ENCODE assay signal across 13 mouse cellular contexts in genomic region chr14:8621164-8621563, GRCm38 (mm10). TPM values are rescaled to one million over a fixed set of nuclear protein-coding genes. Genes with fewer than 3 reads are reported as not detected.
A peak's percentile ranks its signal among the peaks of the same experiment; 100 is the strongest.
DNase-seq lines count a peak whose midpoint lies in the region; ATAC-seq and TF ChIP-seq lines count a peak whose summit lies in the region.
"Had no signal": no experiment of that assay in that cellular context is flagged by ENCODE, and none has a peak within 500 bp of the region (broad histone marks: within the 10 kb centered on the region; RNA-seq: fewer than 3 reads in every experiment).

No protein-coding gene starts in this region.

- H3K27ac ChIP-seq in kidney, postnatal 0 days: no peak overlapping the region
- H3K27ac ChIP-seq in heart, embryonic 16.5 days (ENCODE audit: low read length): no peak overlapping the region
- H3K27ac ChIP-seq in stomach, embryonic 16.5 days (ENCODE audit: low read length): no peak overlapping the region
- H3K27ac ChIP-seq: heart, adult 2 months had no signal

- H3K4me1 ChIP-seq in kidney, postnatal 0 days (replicated peaks; ENCODE audit: insufficient read depth, low read length): no peaks in the 10 kb centered on the region
- H3K4me1 ChIP-seq in heart, embryonic 16.5 days (ENCODE audit: control insufficient read depth, insufficient read depth, low read length): no peaks in the 10 kb centered on the region
- H3K4me1 ChIP-seq in stomach, embryonic 16.5 days (ENCODE audit: control insufficient read depth, insufficient read depth, low read length): no peaks in the 10 kb centered on the region
- H3K4me1 ChIP-seq: megakaryocyte, embryonic 14.5 days had no signal

- no peak for TF ChIP-seq CTCF in kidney, postnatal 0 days (IDR thresholded peaks at IDR 0.05; ENCODE audit: low read depth)

- no peaks in the 10 kb centered on the region for H3K27me3 ChIP-seq in kidney, postnatal 0 days (ENCODE audit: insufficient read depth, low read length)
- no peaks in the 10 kb centered on the region for H3K27me3 ChIP-seq in heart, embryonic 16.5 days (ENCODE audit: control insufficient read depth, insufficient read depth, low read length)
- H3K27me3 ChIP-seq in stomach, embryonic 16.5 days (ENCODE audit: control insufficient read depth, insufficient read depth, low read length): no peaks in the 10 kb centered on the region
- H3K27me3 ChIP-seq: CH12.LX; megakaryocyte, embryonic 14.5 days had no signal

- WGBS in kidney, postnatal 0 days: 52% methylated on average over 6 of the region's 6 CpGs
- 33% methylated on average over 6 of the region's 6 CpGs for WGBS in heart, embryonic 16.5 days
- WGBS in stomach, embryonic 16.5 days: 42% methylated on average over 6 of the region's 6 CpGs

- no peak for ATAC-seq in kidney, postnatal 0 days (replicated peaks; ENCODE audit: low FRiP score, low read depth)
- peak; percentile 43; the same call in 1 of the 2 replicates for ATAC-seq in heart, embryonic 16.5 days (replicated peaks; ENCODE audit: extremely low read depth, insufficient read depth, low FRiP score)
- peak; percentile 50 for ATAC-seq in stomach, embryonic 16.5 days (ENCODE audit: insufficient read depth, low FRiP score)

- no peaks in the 10 kb centered on the region for H3K9me3 ChIP-seq in kidney, postnatal 0 days (replicated peaks; ENCODE audit: low read length)
- no peaks in the 10 kb centered on the region for H3K9me3 ChIP-seq in heart, embryonic 16.5 days (replicated peaks; ENCODE audit: control insufficient read depth, low read length)
- H3K9me3 ChIP-seq in stomach, embryonic 16.5 days (replicated peaks; ENCODE audit: control insufficient read depth, low read length): no peaks in the 10 kb centered on the region

- H3K9ac ChIP-seq in kidney, postnatal 0 days (ENCODE audit: low read depth, low read length): no peak overlapping the region
- H3K9ac ChIP-seq in heart, embryonic 16.5 days (ENCODE audit: low read length): no peak overlapping the region
- no peak overlapping the region for H3K9ac ChIP-seq in stomach, embryonic 16.5 days (ENCODE audit: low read length)

- H3K36me3 ChIP-seq in kidney, postnatal 0 days (ENCODE audit: insufficient read depth, low read length): no peaks in the 10 kb centered on the region
- no peaks in the 10 kb centered on the region for H3K36me3 ChIP-seq in heart, embryonic 16.5 days (ENCODE audit: control insufficient read depth, insufficient read depth)
- no peaks in the 10 kb centered on the region for H3K36me3 ChIP-seq in stomach, embryonic 16.5 days (ENCODE audit: control insufficient read depth, insufficient read depth, low read length)

- peak; percentile 33 for DNase-seq in kidney, postnatal 0 days (ENCODE audit: low spot score)
- DNase-seq in kidney, adult 8-10 months: no peak
- peak; percentile 32 for DNase-seq in thymus, postnatal 25 days
- no peak for DNase-seq in thymus, adult 18-20 months
- DNase-seq in spleen, postnatal 36 days (ENCODE audit: low spot score in 2 of 2): no peak
- no peak for DNase-seq in adrenal gland, postnatal 4 days (ENCODE audit: low spot score in 2 of 2)
- DNase-seq: adrenal gland, postnatal 14 days; left cerebral cortex, postnatal 4 days had no signal

- no peak overlapping the region for H3K4me3 ChIP-seq in kidney, postnatal 0 days (replicated peaks; ENCODE audit: low read depth, low read length)
- H3K4me3 ChIP-seq in heart, embryonic 16.5 days (ENCODE audit: low read length): no peak overlapping the region
- H3K4me3 ChIP-seq in stomach, embryonic 16.5 days (replicated peaks; ENCODE audit: low read length): no peak overlapping the region
- H3K4me3 ChIP-seq: heart, adult 2 months; megakaryocyte, embryonic 14.5 days had no signal

- H3K4me2 ChIP-seq in kidney, postnatal 0 days (ENCODE audit: low read length): no peak overlapping the region
- H3K4me2 ChIP-seq in heart, embryonic 16.5 days (ENCODE audit: low read depth, low read length): no peak overlapping the region
- no peak overlapping the region for H3K4me2 ChIP-seq in stomach, embryonic 16.5 days (ENCODE audit: low read depth, low read length)

RNA-seq across cellular contexts. Expression of gene 4930452B06Rik, which starts 44.9 kb away (rescaled TPM):
- polyA plus RNA-seq in kidney, postnatal 0 days (2015; fragmentation: Nextera tagmentation; extraction: Ambion mirVana): 8.3 and 8.4 TPM in 2 replicates
- polyA plus RNA-seq in heart, embryonic 16.5 days (2015; fragmentation: Nextera tagmentation; extraction: Ambion mirVana): 18.5 and 20.0 TPM in 2 replicates
- polyA plus RNA-seq in stomach, embryonic 16.5 days (2015; fragmentation: Nextera tagmentation; extraction: Ambion mirVana): 12.0 and 12.9 TPM in 2 replicates
- total RNA-seq in adrenal gland, postnatal 4 days (2021): 1 to 10 TPM; 5.1 TPM
- total RNA-seq: CH12.LX had no signal

Comparison
In these comparisons a context has a peak if more than half of its experiments do, and no peak if none do; other contexts are left out.
1. DNase-seq: peak in kidney, postnatal 0 days (single experiment) and thymus, postnatal 25 days (single experiment); none in kidney, adult 8-10 months (0 of 2), thymus, adult 18-20 months (0 of 2), spleen, postnatal 36 days (0 of 2) and adrenal gland, postnatal 4 days (0 of 2).